Mouse (Mus musculus) forebrain, embryonic 13.5 days (tissue): ENCODE results near the gene Gadd45b. TPM values are rescaled to one million over a fixed set of nuclear protein-coding genes. Genes with fewer than 3 reads are reported as not detected.

ENCODE experiments used
- ATAC-seq: fragments of 200-750 bp; cut with Nextera tagmentation; 2 replicates; pipeline ENCODE4 v1.8.0; 2017
- H3K27ac ChIP-seq: fragments of 300-500 bp; sonication (generic); 2 replicates; pipeline ENCODE4 v1.5.1; 2015; ENCODE audit warnings: inconsistent platforms, mild to moderate bottlenecking, moderate library complexity
- H3K27me3 ChIP-seq: fragments of 300-500 bp; sonication (generic); 2 replicates; pipeline ENCODE4 v1.6.1; 2015; ENCODE audit warnings: mild to moderate bottlenecking, inconsistent platforms
- H3K36me3 ChIP-seq: fragments of 300-500 bp; sonication (generic); 2 replicates; pipeline ENCODE4 v1.6.1; 2015; ENCODE audit warnings: mild to moderate bottlenecking, inconsistent platforms; ENCODE audit not compliant: poor library complexity, severe bottlenecking
- H3K4me1 ChIP-seq: fragments of 300-500 bp; sonication (generic); 2 replicates; pipeline ENCODE4 v1.6.1; 2015; ENCODE audit warnings: inconsistent platforms
- H3K4me2 ChIP-seq: fragments of 300-500 bp; sonication (generic); 2 replicates; pipeline ENCODE4 v1.6.1; 2015; ENCODE audit warnings: inconsistent platforms, mild to moderate bottlenecking, moderate library complexity
- H3K4me3 ChIP-seq: fragments of 300-500 bp; sonication (generic); 2 replicates; pipeline ENCODE4 v1.5.1; 2015; ENCODE audit warnings: mild to moderate bottlenecking, inconsistent platforms
- H3K9ac ChIP-seq: fragments of 300-500 bp; sonication (generic); 2 replicates; pipeline ENCODE4 v1.6.1; 2015; ENCODE audit warnings: mild to moderate bottlenecking, inconsistent platforms
- H3K9me3 ChIP-seq: fragments of 300-500 bp; sonication (generic); replicated peaks from 2 replicates; pipeline ENCODE4 v1.6.1; 2016; ENCODE audit warnings: inconsistent platforms
- WGBS: fragments of 180-500 bp; shearing (Covaris S2); methylation state at CpG from one replicate; pipeline ENCODE4 v1.1.7; 2015; 5-methylcytosine and 5-hydroxymethylcytosine counted together
- polyA plus RNA-seq: library from polyadenylated mRNA; unstranded; fragments of >200 nt; fragmentation: Nextera tagmentation; extraction: Ambion mirVana; gene quantifications from 2 replicates; pipeline ENCODE4 v1.2.1, GENCODE M21; 2015

The Gadd45b gene
- polyA plus RNA-seq, 1 experiment from 2014 or later: 4.9 TPM

- peak within 1 kb of the TSS; percentile 79 for H3K4me3 ChIP-seq
- WGBS: under 1% methylated on average over 72 of the region's 72 CpGs
- peaks cover 24% of the 10 kb centered on the region for H3K4me1 ChIP-seq
- peak within 1 kb of the TSS; percentile 98 for H3K4me2 ChIP-seq
- H3K9me3 ChIP-seq: no peaks in the 10 kb centered on the region
- H3K36me3 ChIP-seq: peaks cover 62% of the 10 kb centered on the region
- H3K27ac ChIP-seq: peak within 1 kb of the TSS; percentile 79
- no peaks in the 10 kb centered on the region for H3K27me3 ChIP-seq
- peak within 1 kb of the TSS; percentile 81 for H3K9ac ChIP-seq
- peak; percentile 96 for ATAC-seq
Measured at GRCm38 (mm10) chr10:80900318-80901247, 29.3 kb upstream of the Gadd45b start, which contains the start of gene Timm13. Timm13 (minus strand) TSS chr10:80900969.

- peaks cover 24% of the 10 kb centered on the region for H3K4me1 ChIP-seq
- H3K36me3 ChIP-seq: peaks cover 73% of the 10 kb centered on the region
- H3K27me3 ChIP-seq: no peaks in the 10 kb centered on the region
- peak overlapping the region; percentile 35; the same call in 1 of the 2 replicates for H3K27ac ChIP-seq
- H3K9ac ChIP-seq: 0 out of 2 replicates have a peak overlapping the region, but pooled peaks have one; percentile 28
- WGBS: 89% methylated on average over 19 of the region's 19 CpGs
- no peaks in the 10 kb centered on the region for H3K9me3 ChIP-seq
- no peak for ATAC-seq
- H3K4me2 ChIP-seq: peak overlapping the region; percentile 43
- peak overlapping the region; percentile 79; the same call in 1 of the 2 replicates for H3K4me3 ChIP-seq
Measured at GRCm38 (mm10) chr10:80901409-80902272, 28.2 kb upstream of the Gadd45b start.

GRCm38 (mm10) chr10:80902273-80902940 is 27.5 kb upstream of the Gadd45b start:
- Histone ChIP-seq H3K4me2 (no peak overlapping the region), H3K9me3 (no peaks in the 10 kb centered on the region), H3K27me3 (no peaks in the 10 kb centered on the region), H3K36me3 (peaks cover 77% of the 10 kb centered on the region), H3K27ac (no peak overlapping the region), H3K4me3 (no peak overlapping the region), H3K4me1 (peaks cover 24% of the 10 kb centered on the region), H3K9ac (no peak overlapping the region)
- 94% methylated on average over 9 of the region's 9 CpGs for WGBS
- no peak for ATAC-seq

GRCm38 (mm10) chr10:80903282-80903681 is 26.6 kb upstream of the Gadd45b start:
- H3K36me3 ChIP-seq: peaks cover 77% of the 10 kb centered on the region
- no peaks in the 10 kb centered on the region for H3K27me3 ChIP-seq
- H3K4me1 ChIP-seq: peaks cover 18% of the 10 kb centered on the region
- no peak overlapping the region for H3K27ac ChIP-seq
- no peak for ATAC-seq
- H3K9ac ChIP-seq: no peak overlapping the region
- no peak overlapping the region for H3K4me3 ChIP-seq
- no peaks in the 10 kb centered on the region for H3K9me3 ChIP-seq
- no peak overlapping the region for H3K4me2 ChIP-seq
- 91% methylated on average over 10 of the region's 10 CpGs for WGBS

GRCm38 (mm10) chr10:80904004-80904693 is 25.7 kb upstream of the Gadd45b start:
- Histone ChIP-seq H3K9me3 (no peaks in the 10 kb centered on the region), H3K27ac (no peak overlapping the region), H3K4me3 (no peak overlapping the region), H3K36me3 (peaks cover 77% of the 10 kb centered on the region), H3K4me2 (no peak overlapping the region), H3K4me1 (peaks cover 9% of the 10 kb centered on the region), H3K9ac (no peak overlapping the region), H3K27me3 (no peaks in the 10 kb centered on the region)
- no peak for ATAC-seq
- WGBS: 90% methylated on average over 28 of the region's 28 CpGs

- H3K4me2 ChIP-seq: no peak overlapping the region
- H3K9ac ChIP-seq: no peak overlapping the region
- H3K27me3 ChIP-seq: no peaks in the 10 kb centered on the region
- no peak overlapping the region for H3K27ac ChIP-seq
- H3K4me3 ChIP-seq: no peak overlapping the region
- peaks cover 3% of the 10 kb centered on the region for H3K4me1 ChIP-seq
- no peak for ATAC-seq
- H3K9me3 ChIP-seq: no peaks in the 10 kb centered on the region
- H3K36me3 ChIP-seq: peaks cover 80% of the 10 kb centered on the region
- 96% methylated on average over 11 of the region's 11 CpGs for WGBS
Measured at GRCm38 (mm10) chr10:80904709-80905108, 25.2 kb upstream of the Gadd45b start.

- Histone ChIP-seq H3K36me3 (peaks cover 94% of the 10 kb centered on the region), H3K4me1 (no peaks in the 10 kb centered on the region), H3K9me3 (no peaks in the 10 kb centered on the region), H3K27me3 (no peaks in the 10 kb centered on the region), H3K4me3 (no peak overlapping the region), H3K27ac (no peak overlapping the region), H3K9ac (no peak overlapping the region), H3K4me2 (no peak overlapping the region)
- no peak for ATAC-seq
- WGBS: 98% methylated on average over 22 of the region's 22 CpGs
Measured at GRCm38 (mm10) chr10:80909375-80910162, 20.3 kb upstream of the Gadd45b start.

- Histone ChIP-seq H3K4me1 (peaks cover 11% of the 10 kb centered on the region), H3K4me3 (no peak overlapping the region), H3K27me3 (no peaks in the 10 kb centered on the region), H3K4me2 (no peak overlapping the region), H3K36me3 (peaks cover 85% of the 10 kb centered on the region), H3K27ac (no peak overlapping the region), H3K9me3 (no peaks in the 10 kb centered on the region), H3K9ac (no peak overlapping the region)
- WGBS: over 99% methylated on average over 4 of the region's 4 CpGs
- no peak for ATAC-seq
Measured at GRCm38 (mm10) chr10:80911354-80911753, 18.5 kb upstream of the Gadd45b start.

- Histone ChIP-seq H3K27ac (no peak overlapping the region), H3K4me3 (no peak overlapping the region), H3K4me2 (no peak overlapping the region), H3K27me3 (no peaks in the 10 kb centered on the region), H3K9ac (no peak overlapping the region), H3K9me3 (no peaks in the 10 kb centered on the region), H3K4me1 (peaks cover 16% of the 10 kb centered on the region), H3K36me3 (peaks cover 82% of the 10 kb centered on the region)
- no peak for ATAC-seq
Measured at GRCm38 (mm10) chr10:80911891-80912290, 18.0 kb upstream of the Gadd45b start.

- Histone ChIP-seq H3K4me2 (no peak overlapping the region), H3K9ac (no peak overlapping the region), H3K9me3 (no peaks in the 10 kb centered on the region), H3K36me3 (peaks cover 66% of the 10 kb centered on the region), H3K27me3 (no peaks in the 10 kb centered on the region), H3K4me1 (peaks cover 23% of the 10 kb centered on the region), H3K4me3 (no peak overlapping the region), H3K27ac (no peak overlapping the region)
- 91% methylated on average over 7 of the region's 8 CpGs for WGBS
- ATAC-seq: no peak
Measured at GRCm38 (mm10) chr10:80913364-80914011, 16.4 kb upstream of the Gadd45b start.
